Mouse (Mus musculus) embryonic facial prominence, embryonic 15.5 days (tissue): ENCODE data around the gene S1pr1. TPM values are rescaled to one million over a fixed set of nuclear protein-coding genes. Genes with fewer than 3 reads are reported as not detected.

Experiments used
- ATAC-seq: fragments of 200-750 bp; cut with Nextera tagmentation; 2 replicates; pipeline ENCODE4 v1.8.0; 2017; ENCODE audit warnings: low read depth, moderate TSS enrichment; ENCODE audit not compliant: insufficient number of reproducible peaks, low FRiP score, low TSS enrichment
- H3K27ac ChIP-seq: fragments of 300-500 bp; sonication (generic); replicated peaks from 2 replicates; pipeline ENCODE4 v1.5.1; 2015; ENCODE audit warnings: mild to moderate bottlenecking, inconsistent platforms
- H3K27me3 ChIP-seq: fragments of 300-500 bp; sonication (generic); 2 replicates; pipeline ENCODE4 v1.6.1; 2015; ENCODE audit warnings: inconsistent platforms
- H3K36me3 ChIP-seq: fragments of 300-500 bp; sonication (generic); 2 replicates; pipeline ENCODE4 v1.6.1; 2015; ENCODE audit warnings: mild to moderate bottlenecking, inconsistent platforms
- H3K4me1 ChIP-seq: fragments of 300-500 bp; sonication (generic); 2 replicates; pipeline ENCODE4 v1.6.1; 2015; ENCODE audit warnings: inconsistent platforms
- H3K4me2 ChIP-seq: fragments of 300-500 bp; sonication (generic); replicated peaks from 2 replicates; pipeline ENCODE4 v1.6.1; 2015; ENCODE audit warnings: mild to moderate bottlenecking, inconsistent platforms
- H3K4me3 ChIP-seq: fragments of 300-500 bp; sonication (generic); replicated peaks from 2 replicates; pipeline ENCODE4 v1.5.1; 2015; ENCODE audit warnings: mild to moderate bottlenecking, inconsistent platforms
- H3K9ac ChIP-seq: fragments of 300-500 bp; sonication (generic); 2 replicates; pipeline ENCODE4 v1.6.1; 2015; ENCODE audit warnings: inconsistent platforms
- H3K9me3 ChIP-seq: fragments of 300-500 bp; sonication (generic); replicated peaks from 2 replicates; pipeline ENCODE4 v1.6.1; 2016; ENCODE audit warnings: inconsistent platforms
- WGBS: fragments of 180-500 bp; shearing (Covaris S2); methylation state at CpG from one replicate; pipeline ENCODE4 v1.1.7; 2015; 5-methylcytosine and 5-hydroxymethylcytosine counted together
- polyA plus RNA-seq: library from polyadenylated mRNA; unstranded; fragments of >200 nt; fragmentation: Nextera tagmentation; extraction: Ambion mirVana; gene quantifications from 2 replicates; pipeline ENCODE4 v1.2.1, GENCODE M21; 2015

S1pr1 gene
- polyA plus RNA-seq, 1 experiment from 2014 or later: 29.4 TPM

DNA sequence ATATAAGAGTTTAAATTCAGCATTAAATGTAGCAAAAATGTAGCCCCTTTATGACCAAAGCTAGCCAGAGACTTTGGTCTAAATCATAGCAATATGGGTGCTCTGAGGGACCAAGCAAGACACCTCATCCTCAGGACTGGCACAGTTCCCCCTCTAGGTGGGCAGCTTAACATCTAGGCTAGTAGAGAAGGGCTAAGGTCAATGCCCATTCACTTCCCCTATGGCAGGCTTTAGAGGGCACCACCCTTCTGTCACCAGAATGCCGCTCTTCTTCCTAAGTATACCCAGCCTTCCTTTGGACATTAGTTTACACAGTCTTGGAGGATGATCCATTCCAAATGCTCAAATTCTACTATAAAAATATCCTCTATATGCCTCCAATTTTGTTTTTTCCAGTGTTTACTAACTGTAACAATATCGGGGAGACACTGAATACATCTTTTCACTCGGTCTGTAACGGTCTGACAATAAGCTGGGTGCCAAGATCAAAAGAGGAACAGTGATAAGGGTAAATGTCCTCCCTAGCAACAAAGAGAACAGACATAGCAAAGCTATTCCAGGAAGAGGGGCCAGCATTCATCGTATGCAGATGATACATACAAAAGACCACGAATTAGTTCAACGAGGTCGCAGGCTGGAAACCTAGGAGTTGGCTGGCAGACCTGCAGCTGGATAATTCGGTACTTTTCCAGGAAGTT, 41.8 kb downstream of the S1pr1 start:
- WGBS: 60% methylated on average over 9 of the region's 9 CpGs
- Histone ChIP-seq H3K36me3 (no peaks in the 10 kb centered on the region), H3K4me1 (no peaks in the 10 kb centered on the region), H3K9me3 (no peaks in the 10 kb centered on the region), H3K4me2 (no peak overlapping the region), H3K27ac (no peak overlapping the region), H3K4me3 (no peak overlapping the region), H3K9ac (no peak overlapping the region), H3K27me3 (no peaks in the 10 kb centered on the region)
- ATAC-seq: no peak

DNA sequence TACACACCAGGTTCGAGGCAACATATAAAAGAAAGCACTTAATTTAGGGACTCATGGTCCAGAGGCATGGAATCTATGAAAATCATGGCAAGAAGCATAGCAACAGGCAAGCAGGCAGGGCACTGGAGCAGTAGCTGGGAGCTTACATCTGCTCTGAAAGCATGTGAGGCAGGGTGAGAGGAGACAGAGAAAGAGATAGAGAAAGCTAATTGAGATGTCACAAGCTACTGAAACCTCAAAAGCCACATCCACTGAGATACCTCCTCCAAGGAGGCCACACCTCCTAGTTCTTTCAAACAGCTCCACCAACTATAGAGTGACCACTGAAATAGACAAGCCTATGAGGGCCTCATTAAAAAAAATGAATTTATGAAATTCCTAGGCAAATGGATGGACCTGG, 45.6 kb downstream of the S1pr1 start:
- no peak overlapping the region for H3K9ac ChIP-seq
- no peaks in the 10 kb centered on the region for H3K36me3 ChIP-seq
- H3K4me3 ChIP-seq: no peak overlapping the region
- no peaks in the 10 kb centered on the region for H3K27me3 ChIP-seq
- no peak for ATAC-seq
- no peak overlapping the region for H3K4me2 ChIP-seq
- 71% methylated on average over 1 of the region's 1 CpGs for WGBS
- no peak overlapping the region for H3K27ac ChIP-seq
- no peaks in the 10 kb centered on the region for H3K4me1 ChIP-seq
- no peaks in the 10 kb centered on the region for H3K9me3 ChIP-seq

DNA sequence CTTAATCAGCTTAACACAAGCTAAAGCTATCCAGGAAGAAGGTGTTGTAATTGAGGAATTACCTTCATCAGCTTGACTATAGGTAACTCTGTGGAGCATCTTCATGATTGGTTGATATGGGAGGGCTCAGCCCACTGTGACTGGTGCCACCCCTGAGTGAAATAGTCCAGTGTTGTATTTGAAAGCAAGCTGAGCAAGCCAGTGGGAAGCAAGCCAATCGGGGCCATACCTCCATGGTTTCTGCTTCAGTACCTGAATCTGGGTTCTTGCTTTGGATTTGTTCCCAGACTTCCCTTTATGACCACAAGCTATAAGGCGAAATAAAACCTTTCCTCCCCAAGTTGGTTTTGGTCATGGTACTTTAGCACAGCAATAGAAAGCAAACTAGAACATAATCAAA, 47.7 kb downstream of the S1pr1 start:
- no peak for ATAC-seq
- Histone ChIP-seq H3K27ac (no peak overlapping the region), H3K9ac (no peak overlapping the region), H3K27me3 (no peaks in the 10 kb centered on the region), H3K9me3 (no peaks in the 10 kb centered on the region), H3K36me3 (no peaks in the 10 kb centered on the region), H3K4me2 (no peak overlapping the region), H3K4me1 (no peaks in the 10 kb centered on the region), H3K4me3 (no peak overlapping the region)
- 68% methylated on average over 2 of the region's 2 CpGs for WGBS

DNA sequence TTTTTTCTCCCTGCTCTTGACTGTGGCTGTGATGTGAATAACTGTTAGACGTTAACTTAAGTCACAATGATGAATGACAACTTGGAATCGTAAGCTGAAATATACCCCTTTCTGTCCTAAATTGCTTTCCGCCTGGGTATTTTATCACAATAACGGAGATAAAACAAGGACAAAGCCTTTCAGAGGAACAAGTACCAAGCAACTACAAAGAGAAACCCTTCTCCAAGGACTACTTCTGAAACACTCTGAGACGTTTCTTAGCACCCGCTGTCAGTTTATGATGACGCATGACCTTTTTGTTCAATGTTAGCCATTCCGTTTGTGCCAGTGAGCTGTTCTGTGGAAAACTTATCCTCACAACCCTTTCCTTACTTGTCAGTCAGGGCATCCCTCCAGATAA, 48.3 kb downstream of the S1pr1 start:
- H3K4me2 ChIP-seq: no peak overlapping the region
- H3K4me3 ChIP-seq: no peak overlapping the region
- no peak overlapping the region for H3K27ac ChIP-seq
- WGBS: 67% methylated on average over 8 of the region's 8 CpGs
- H3K9me3 ChIP-seq: no peaks in the 10 kb centered on the region
- no peaks in the 10 kb centered on the region for H3K36me3 ChIP-seq
- no peak for ATAC-seq
- H3K4me1 ChIP-seq: no peaks in the 10 kb centered on the region
- H3K27me3 ChIP-seq: no peaks in the 10 kb centered on the region
- H3K9ac ChIP-seq: no peak overlapping the region

DNA sequence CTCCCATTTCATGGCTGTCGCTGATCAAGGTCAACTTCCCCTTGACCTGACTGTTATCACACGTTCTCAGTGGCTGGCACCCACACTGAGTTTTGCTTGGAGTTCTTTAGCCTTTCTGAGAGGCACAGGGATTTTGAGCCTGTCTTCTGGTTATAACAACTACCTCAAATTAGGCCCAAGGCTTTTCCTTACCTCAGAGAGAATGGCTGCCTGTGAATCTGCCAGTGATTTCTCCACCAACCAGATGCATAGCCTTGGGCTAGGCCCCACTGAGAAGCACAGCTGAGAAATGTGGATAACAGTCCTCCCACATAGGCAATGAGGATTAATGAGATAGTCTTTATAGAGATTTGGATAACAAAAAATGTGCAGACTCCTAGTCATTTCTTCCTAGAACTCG, 50.4 kb downstream of the S1pr1 start:
- no peak overlapping the region for H3K4me2 ChIP-seq
- H3K4me3 ChIP-seq: no peak overlapping the region
- no peaks in the 10 kb centered on the region for H3K36me3 ChIP-seq
- 53% methylated on average over 3 of the region's 3 CpGs for WGBS
- no peak overlapping the region for H3K9ac ChIP-seq
- no peak for ATAC-seq
- H3K27me3 ChIP-seq: no peaks in the 10 kb centered on the region
- H3K4me1 ChIP-seq: no peaks in the 10 kb centered on the region
- no peak overlapping the region for H3K27ac ChIP-seq
- no peaks in the 10 kb centered on the region for H3K9me3 ChIP-seq

GRCm38 (mm10) chr3:115660701-115661460, 54.0 kb downstream of the S1pr1 start:
- Histone ChIP-seq H3K9ac (no peak overlapping the region), H3K36me3 (no peaks in the 10 kb centered on the region), H3K27ac (no peak overlapping the region), H3K4me1 (no peaks in the 10 kb centered on the region), H3K4me2 (no peak overlapping the region), H3K27me3 (no peaks in the 10 kb centered on the region), H3K4me3 (no peak overlapping the region), H3K9me3 (no peaks in the 10 kb centered on the region)
- 39% methylated on average over 9 of the region's 9 CpGs for WGBS
- peak; percentile 67; the same call in 1 of the 2 replicates for ATAC-seq

Other genes starting within 250 kb of the S1pr1 start
- 24.0 and 26.8 TPM in 2 replicates for gene Dph5, start 172.8 kb upstream of the S1pr1 start, polyA plus RNA-seq